Mouse (Mus musculus) heart, adult 11 months (tissue): Measurements from ENCODE around the gene Cdc42bpa.
A peak's percentile ranks its signal among the peaks of the same experiment; 100 is the strongest.

ENCODE experiments used
- DNase-seq: peaks from one replicate; pipeline ENCODE4 v3.0.0; 2022

Gene Cdc42bpa

DNA sequence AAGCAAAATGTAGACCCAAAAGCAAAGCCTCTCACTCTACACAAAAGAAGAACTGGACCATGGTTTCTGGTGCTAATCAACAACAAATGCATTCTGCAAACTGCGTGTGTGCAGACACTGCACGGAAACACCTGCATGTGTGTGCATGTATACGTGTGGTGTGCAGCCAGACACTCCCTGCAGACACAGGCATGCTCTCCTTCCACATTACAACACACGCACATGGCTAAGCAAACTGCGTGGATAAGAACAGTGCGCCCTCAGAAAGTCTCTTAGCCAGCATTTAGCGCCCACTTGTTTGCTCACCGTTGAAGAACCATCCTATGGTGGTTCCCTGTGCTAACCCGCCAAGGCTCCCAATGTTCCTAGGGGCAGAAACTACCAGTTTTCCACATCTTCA, 233.8 kb downstream of the Cdc42bpa start:
- DNase-seq: peak; percentile 80

DNA sequence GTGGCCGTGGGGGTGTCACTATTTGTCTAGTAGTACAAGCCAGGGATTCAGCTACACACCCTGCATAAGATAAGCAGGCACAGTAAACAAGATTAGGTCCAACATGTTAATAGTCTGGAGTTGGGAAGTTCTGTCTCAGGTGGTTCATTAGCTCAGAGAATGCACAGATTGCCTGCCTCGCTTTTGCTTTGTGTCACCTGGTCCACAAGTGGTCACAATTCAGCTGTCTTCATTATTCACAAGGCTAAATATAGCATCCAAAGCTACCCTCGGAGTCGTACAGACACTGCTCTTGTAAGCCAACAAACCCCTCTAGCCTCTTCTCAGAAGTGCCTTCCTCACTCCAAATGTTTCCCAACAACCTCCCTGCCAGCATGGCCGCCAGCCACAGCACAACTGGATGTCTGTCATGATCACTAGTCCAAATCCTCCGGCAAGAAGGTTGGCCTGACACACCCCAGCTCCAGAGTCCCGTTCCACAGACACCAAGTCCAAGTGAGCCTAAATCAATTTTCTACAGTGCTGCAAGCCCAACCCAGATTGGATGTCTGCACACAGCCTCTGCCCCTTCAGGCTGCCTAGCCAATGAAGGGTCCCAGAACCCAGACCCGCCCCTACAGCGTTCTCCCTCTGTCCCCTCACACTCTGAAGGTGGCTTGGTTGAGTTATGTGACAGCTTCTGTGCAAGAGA, 234.7 kb downstream of the Cdc42bpa start:
- peak; percentile 98 for DNase-seq

DNA sequence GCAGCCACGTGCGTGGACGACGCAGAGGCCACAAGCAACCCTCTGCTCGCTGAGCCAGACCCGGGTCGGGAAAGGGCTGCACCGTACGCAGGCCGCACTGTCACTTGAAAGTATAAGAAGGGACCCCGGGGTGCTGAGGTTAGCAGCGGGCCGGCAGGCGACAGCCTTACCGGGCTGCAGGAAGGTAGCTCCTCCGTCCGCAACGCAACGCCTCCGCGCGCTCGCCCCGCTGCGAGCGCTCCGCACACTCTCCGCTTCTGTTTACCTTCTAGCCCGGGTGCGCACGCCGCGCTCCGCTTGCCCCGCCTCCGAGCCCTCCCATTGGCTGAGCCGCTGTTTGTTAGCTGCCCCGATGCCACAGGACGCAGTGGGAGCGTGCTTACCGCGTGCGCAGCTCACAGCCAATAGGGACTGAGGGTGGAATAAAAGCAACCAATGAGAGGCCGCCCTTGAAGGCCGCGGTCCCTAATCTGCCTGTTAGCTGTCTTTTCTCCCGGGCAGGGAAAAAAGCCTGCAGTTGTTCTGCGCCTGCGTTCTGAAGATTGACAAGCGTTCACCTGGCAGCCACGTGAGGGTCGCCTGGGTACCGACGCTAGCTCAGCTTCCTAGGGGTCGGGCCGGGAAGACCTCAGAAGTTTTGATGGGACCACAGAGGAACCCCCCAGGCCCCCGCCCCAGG, 235.6 kb downstream of the Cdc42bpa start:
- peak; percentile 100 for DNase-seq

DNA sequence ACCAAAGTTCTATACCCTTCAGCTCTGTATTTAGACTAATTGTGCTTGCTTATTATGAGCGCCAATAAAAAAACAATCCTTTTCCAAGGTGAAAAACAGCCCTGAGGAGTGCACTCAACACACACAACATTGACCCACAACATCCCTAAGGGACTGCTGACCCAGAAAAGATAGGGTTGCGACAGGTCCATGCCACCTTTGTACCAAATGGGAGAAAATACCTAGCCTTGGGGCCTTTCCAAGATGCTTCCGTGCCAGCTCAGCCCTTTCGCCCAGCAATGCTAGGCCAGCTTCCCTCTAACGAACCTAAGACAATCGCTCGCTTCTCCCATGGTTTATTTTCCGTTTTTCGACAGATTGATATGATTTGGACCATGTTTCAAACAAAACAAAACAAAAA, 236.2 kb downstream of the Cdc42bpa start:
- DNase-seq: peak; percentile 89

DNA sequence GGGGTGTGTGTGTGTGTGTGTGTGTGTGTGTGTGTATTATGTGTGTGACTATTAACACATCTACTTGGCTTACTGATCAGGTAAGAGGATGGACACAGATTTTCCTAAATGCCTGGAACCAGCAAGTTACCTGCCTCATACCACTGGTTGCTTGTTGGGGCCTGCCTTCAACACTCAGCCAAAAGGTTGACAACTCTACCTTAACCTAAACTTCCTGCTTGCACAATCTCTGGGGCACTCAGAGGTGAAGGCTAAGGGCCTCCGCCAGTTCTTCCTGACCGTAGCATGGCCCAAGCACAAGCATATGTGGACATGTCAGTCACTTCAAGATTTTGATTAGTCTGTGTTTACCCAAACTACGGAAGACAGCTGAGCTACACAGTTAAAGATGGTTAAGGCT, 237.7 kb downstream of the Cdc42bpa start:
- DNase-seq: no peak

DNA sequence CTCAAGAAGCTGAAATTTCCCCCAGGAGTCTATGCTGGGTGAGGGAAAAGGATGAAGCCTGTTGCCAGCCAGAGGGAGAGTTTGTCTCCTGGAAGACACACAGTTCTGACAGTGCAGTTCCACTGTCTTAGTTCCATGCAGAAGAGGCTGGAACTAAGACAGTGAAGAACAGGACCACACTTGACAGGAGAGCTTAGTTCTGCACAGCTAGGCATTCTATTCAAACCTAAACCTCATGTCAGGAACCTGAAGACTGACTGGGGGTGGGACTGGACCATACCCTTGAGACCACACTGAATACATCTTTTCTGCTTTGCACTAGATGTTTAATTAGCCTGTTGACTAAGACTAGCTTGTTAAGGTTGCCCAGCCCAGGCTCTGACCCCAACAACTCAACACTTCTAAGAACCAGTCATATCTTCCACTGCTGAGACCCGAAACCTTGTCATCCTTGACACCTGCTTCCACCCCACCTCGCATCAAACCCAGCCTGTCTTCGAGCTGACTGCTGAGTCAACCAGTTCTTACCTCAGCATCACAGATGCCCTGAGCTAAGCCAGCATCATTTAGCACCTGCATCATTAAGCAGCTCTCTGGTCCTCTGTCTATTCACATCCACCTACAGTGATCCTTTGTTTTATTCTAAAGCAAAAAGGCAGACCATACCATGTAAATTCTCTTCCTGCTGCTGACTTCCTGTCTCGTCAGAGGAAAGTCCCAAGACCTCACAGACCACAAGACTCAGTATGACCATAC, 238.9 kb downstream of the Cdc42bpa start, which contains the start of gene Coq8a:
Coq8a (minus strand) TSS at position 644 of the 756 bp plus-strand sequence.
- no peak for DNase-seq

DNA sequence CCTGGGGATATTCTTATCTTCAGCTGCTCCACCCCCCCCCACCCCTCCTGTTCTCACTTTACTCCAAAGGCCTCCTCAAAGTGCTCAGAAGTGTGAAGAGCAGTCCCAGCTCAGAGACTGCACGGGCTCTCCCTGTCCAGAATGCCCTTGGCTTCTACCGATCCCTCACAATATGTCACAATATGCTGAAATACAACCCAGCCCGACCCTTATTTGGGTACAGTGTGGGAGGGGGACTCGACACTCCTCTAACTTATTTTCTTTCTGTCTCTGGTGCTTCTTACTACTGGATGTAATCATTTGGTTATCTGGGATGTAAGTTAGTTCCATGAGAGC, 239.4 kb downstream of the Cdc42bpa start:
- DNase-seq: no peak

DNA sequence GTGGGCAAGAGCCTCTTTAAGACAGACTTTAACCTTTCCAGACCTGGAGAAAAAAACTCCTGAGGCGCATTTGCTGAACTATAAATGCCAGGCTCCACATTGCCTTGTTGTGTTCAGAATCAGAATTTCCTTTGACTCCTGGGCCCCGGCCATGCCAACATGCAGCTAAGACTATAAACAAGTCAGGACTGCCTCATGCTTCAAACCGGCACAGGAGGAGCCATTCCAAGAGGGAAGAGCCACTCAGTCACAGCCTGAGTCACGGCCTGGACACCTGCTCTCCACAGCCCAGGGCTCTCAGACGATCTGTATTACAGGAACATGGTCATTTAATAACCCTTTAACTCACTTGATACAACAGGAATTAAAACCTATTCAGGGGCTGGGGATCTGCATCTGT, 240.4 kb downstream of the Cdc42bpa start:
- no peak for DNase-seq

DNA sequence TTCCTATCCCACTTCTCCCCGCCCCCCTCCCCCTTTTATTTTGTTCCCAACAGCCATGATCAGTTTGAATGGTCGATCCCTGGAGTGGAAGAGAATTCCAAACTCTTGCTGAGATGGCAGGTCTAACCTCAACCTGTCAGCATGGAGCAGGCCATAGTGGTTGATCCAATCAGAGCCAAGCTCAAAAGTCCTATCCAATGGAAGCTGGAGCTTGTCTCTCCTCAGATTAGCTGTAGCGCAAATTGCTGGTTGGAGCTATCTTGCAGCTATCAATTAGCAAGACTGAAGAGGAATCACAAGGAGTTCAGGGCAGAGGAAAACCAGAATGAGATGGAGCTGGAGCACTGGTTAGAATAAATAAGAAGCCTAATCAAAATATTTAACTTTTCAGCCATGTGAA, 248.1 kb downstream of the Cdc42bpa start:
- DNase-seq: no peak

DNA sequence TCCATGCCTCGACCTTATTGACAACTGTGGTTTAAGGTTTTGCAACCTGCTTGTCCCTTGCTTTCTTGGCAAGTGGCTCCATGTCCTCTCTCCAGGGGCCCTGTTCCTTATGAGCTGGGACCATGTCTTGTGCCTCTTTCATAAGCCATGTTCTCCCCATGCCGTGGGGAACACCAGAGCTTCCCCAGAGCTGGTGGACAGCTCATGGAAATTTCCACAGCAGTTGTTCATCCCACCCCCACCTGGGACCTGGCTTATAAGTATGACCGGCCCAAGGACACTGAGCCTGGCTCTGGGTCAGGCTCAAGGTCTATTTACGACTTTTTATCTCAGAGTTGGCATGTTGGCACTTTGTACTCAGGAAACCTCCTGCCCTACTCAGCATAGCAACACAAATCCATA, 249.8 kb downstream of the Cdc42bpa start:
- DNase-seq: peak; percentile 96

DNA sequence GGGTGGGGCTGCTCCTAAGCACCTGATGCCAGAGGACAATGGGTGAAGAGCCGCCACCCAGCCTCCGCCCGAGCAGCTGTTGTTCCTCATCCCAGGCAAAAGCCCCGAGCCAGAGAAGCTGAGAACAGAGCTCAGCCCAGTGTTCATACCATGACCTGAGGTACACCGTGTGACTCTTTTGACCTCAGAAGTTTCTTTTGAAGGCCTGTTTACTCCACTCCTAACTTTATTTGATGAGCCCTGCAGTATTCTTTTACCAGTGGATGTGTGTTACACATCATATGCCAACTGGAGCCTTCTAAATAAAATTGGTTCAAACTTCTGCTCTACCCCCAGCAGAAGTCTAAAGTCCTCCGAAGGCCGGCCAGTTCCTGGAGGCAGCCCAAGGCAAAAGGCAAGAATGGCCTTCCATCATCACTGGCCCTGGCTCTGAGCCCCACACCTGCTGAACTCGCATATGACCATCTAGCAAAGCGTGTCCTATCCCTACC, 250.6 kb downstream of the Cdc42bpa start:
- peak; percentile 94 for DNase-seq

DNA sequence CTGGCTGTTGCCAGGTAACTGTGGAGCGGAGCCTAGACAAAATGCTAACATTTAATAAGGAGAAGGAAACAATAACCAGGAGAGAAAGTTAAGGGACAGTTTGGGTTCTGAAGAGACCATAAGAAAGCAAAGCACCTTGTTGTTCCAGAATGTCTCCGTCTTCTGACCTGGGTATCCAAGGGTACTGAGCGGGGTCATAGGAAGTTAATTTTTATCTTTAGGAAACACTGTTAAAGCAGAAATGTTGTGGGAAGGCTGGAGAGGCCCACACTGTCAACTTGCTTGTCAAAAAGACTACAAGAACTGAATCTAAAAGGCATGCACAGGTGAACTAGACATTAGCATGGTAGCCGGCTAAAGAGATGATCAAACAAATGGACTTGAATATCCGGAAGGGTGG, 252.6 kb downstream of the Cdc42bpa start:
- no peak for DNase-seq

DNA sequence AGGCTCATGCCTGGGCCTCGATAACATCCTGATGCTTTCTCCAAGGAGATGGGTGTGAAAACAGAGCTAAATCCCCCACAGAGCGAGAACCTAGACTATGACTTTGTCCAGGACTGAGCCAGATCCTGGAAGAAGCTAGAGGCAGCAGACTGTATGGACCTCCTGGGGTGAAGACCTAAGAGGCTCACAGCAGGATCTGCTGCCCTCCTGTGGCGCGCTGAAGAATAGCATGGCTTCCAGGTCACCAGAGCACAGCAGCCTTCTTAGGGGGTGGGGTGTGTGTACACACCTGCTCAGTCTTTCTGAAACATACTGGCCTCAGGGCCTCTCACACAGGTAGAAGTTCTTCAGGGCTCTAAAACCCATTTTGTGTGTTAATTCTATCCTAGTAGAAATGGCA, 254.8 kb downstream of the Cdc42bpa start:
- peak; percentile 97 for DNase-seq
